Mouse (Mus musculus): ENCODE results near the gene Fcho2. TPM values are rescaled to one million over a fixed set of nuclear protein-coding genes. Genes with fewer than 3 reads are reported as not detected.

Fcho2 gene
- polyA plus RNA-seq, 1 experiment from 2014 or later = 26.9 TPM

DNA sequence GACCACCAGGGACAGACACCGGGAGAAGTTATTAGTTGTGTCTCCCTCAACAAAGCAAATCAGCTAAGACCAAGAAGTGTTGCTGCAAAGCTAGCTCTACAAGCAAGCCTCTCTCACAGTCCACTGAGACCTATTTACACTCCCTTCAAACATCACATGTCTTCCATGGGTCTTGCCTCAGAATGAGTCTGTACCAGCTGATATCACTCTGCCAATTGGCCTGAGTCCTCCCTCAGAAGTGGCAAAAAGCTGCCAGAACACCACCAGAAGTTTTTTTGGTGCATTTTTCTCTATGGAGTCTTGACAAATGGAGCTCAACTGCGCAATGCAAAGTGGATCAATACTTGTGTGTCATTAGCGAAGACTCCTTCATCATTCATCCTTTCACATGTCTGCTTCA is 19.7 kb downstream of the Fcho2 start:
- WGBS = 92% methylated on average over 3 of the region's 3 CpGs
- H3K36me3 ChIP-seq = peaks cover 56% of the 10 kb centered on the region
- DNase-seq (ENCODE audit: low spot score) = no peak
- H3K4me1 ChIP-seq = no peaks in the 10 kb centered on the region
- H3K9me3 ChIP-seq (replicated peaks) = 0 out of 2 replicates have a peak, but pooled peaks cover 4% of the 10 kb centered on the region
- H3K27ac ChIP-seq (replicated peaks) = no peak overlapping the region
- no peaks in the 10 kb centered on the region for H3K27me3 ChIP-seq (ENCODE audit: low read depth, poor library complexity, severe bottlenecking)
- no peak overlapping the region for H3K4me3 ChIP-seq

GRCm38 (mm10) chr13:98792864-98793263 is 22.4 kb downstream of the Fcho2 start:
- WGBS = 95% methylated on average over 1 of the region's 1 CpGs
- H3K27ac ChIP-seq (replicated peaks) = no peak overlapping the region
- H3K36me3 ChIP-seq = peaks cover 57% of the 10 kb centered on the region
- H3K4me3 ChIP-seq = no peak overlapping the region
- no peak for DNase-seq (ENCODE audit: low spot score)
- H3K27me3 ChIP-seq (ENCODE audit: low read depth, poor library complexity, severe bottlenecking) = no peaks in the 10 kb centered on the region
- H3K4me1 ChIP-seq = no peaks in the 10 kb centered on the region
- no peaks in the 10 kb centered on the region for H3K9me3 ChIP-seq (replicated peaks)

DNA sequence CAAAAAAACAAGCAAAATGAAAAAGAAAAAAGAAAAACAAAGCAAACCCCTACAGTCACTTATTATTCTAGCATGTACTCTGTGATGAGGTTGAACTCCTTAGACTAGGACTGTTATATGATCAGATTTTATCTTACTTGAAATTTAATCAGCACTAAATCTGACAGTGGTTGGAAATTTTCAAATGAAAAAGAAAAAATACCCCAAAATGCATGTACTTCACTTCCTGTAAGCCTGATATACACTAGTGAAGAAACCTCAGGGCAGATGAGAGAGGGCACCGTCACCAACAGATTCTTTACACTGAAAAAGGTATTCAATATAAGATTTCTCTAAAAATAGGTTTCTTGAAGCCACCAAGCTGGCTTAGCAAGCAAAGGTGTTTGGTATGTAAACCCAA is 23.6 kb downstream of the Fcho2 start:
- Histone ChIP-seq H3K27ac (replicated peaks) (no peak overlapping the region), H3K4me3 (no peak overlapping the region), H3K9me3 (replicated peaks) (no peaks in the 10 kb centered on the region), H3K27me3 (ENCODE audit: low read depth, poor library complexity, severe bottlenecking) (no peaks in the 10 kb centered on the region), H3K36me3 (peaks cover 57% of the 10 kb centered on the region), H3K4me1 (no peaks in the 10 kb centered on the region)
- 98% methylated on average over 1 of the region's 1 CpGs for WGBS
- no peak for DNase-seq (ENCODE audit: low spot score)

GRCm38 (mm10) chr13:98786970-98787685 is 28.1 kb downstream of the Fcho2 start:
- no peaks in the 10 kb centered on the region for H3K4me1 ChIP-seq

DNA sequence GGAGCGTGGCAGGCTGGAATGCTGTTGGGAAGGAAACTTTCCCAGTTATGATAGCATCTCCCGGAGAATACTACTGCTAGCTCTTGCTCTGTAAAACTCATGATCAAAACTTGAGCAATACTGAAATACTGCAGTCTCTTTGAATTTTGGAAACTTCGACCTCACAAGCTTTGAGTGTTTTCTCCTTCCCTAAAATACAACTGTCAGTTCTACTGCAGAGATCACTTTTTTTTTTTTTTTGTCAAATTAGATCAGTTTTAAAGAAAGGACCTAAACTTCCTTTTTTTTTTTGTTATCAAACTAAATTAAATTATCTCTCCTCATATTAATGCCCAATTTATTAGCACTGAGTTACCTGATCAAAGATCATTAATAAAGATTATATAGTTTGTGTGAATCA is 37.3 kb downstream of the Fcho2 start:
- no peaks in the 10 kb centered on the region for H3K27me3 ChIP-seq (ENCODE audit: low read depth, poor library complexity, severe bottlenecking)
- WGBS = 91% methylated on average over 3 of the region's 3 CpGs
- H3K27ac ChIP-seq (replicated peaks) = no peak overlapping the region
- H3K4me3 ChIP-seq = no peak overlapping the region
- H3K36me3 ChIP-seq = peaks cover 66% of the 10 kb centered on the region
- no peak for DNase-seq (ENCODE audit: low spot score)
- no peaks in the 10 kb centered on the region for H3K9me3 ChIP-seq (replicated peaks)
- no peaks in the 10 kb centered on the region for H3K4me1 ChIP-seq

More at GRCm38 (mm10) chr13:98786970-98787685, 28.1 kb downstream of the Fcho2 start:
- Histone ChIP-seq H3K4me3 (no peak overlapping the region), H3K27me3 (ENCODE audit: low read depth, poor library complexity, severe bottlenecking) (no peaks in the 10 kb centered on the region), H3K9me3 (replicated peaks) (no peaks in the 10 kb centered on the region), H3K27ac (replicated peaks) (no peak overlapping the region), H3K36me3 (peaks cover 61% of the 10 kb centered on the region)
- no peak for DNase-seq (ENCODE audit: low spot score)
- 95% methylated on average over 5 of the region's 5 CpGs for WGBS

DNA sequence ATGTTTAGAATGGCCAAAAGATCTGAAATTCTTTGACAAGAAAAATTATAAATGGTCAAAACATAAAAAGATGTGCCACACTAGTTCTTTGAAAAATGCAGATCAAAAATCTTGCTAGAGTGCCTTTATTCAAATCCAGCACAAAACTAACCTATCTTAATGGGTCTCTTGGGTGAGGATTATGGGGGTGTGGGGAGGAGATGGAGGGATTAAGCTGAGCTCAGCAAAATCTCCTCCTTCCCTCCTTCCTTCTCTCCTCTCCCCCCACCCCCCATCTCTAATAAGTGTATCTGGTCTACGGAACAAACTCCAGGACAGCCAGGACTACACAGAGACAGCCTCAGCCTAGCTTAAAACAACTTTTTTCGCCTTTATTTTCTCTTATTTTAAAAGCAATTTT is 43.8 kb downstream of the Fcho2 start:
- DNase-seq (ENCODE audit: low spot score) = no peak
- Histone ChIP-seq H3K9me3 (replicated peaks) (no peaks in the 10 kb centered on the region), H3K36me3 (peaks cover 26% of the 10 kb centered on the region), H3K4me3 (no peak overlapping the region), H3K4me1 (no peaks in the 10 kb centered on the region), H3K27ac (replicated peaks) (no peak overlapping the region), H3K27me3 (ENCODE audit: low read depth, poor library complexity, severe bottlenecking) (no peaks in the 10 kb centered on the region)
- WGBS = 89% methylated on average over 2 of the region's 2 CpGs

DNA sequence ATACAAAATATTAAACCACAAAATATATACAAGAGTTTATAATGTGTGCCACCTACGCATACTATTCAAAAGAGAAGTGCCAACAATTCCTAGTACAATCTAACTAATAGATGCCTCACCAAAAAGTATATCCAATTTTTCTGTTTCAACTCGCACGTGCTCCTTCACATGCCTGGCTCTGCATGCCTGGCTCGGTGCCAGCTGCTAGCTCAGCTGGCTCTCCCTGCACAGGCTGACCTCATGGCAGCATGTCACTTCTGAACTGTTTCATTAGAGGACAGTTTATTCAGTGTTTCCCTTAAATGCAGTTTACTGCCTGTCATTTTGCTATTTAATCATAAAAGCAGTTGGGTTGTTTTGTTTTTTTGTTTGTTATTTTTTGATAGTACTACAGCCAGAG is 46.9 kb downstream of the Fcho2 start:
- WGBS = 91% methylated on average over 4 of the region's 4 CpGs
- no peaks in the 10 kb centered on the region for H3K4me1 ChIP-seq
- peaks cover 5% of the 10 kb centered on the region for H3K36me3 ChIP-seq
- no peaks in the 10 kb centered on the region for H3K9me3 ChIP-seq (replicated peaks)
- H3K4me3 ChIP-seq = no peak overlapping the region
- H3K27ac ChIP-seq (replicated peaks) = no peak overlapping the region
- H3K27me3 ChIP-seq (ENCODE audit: low read depth, poor library complexity, severe bottlenecking) = no peaks in the 10 kb centered on the region
- DNase-seq (ENCODE audit: low spot score) = no peak

- Histone ChIP-seq H3K36me3 (peaks cover 17% of the 10 kb centered on the region), H3K4me1 (no peaks in the 10 kb centered on the region), H3K9me3 (replicated peaks) (no peaks in the 10 kb centered on the region), H3K27ac (replicated peaks) (no peak overlapping the region), H3K4me3 (no peak overlapping the region), H3K27me3 (ENCODE audit: low read depth, poor library complexity, severe bottlenecking) (no peaks in the 10 kb centered on the region)
- no peak for DNase-seq (ENCODE audit: low spot score)
Observed at GRCm38 (mm10) chr13:98761771-98762170, 53.5 kb downstream of the Fcho2 start.

- Histone ChIP-seq H3K27ac (replicated peaks) (no peak overlapping the region), H3K9me3 (replicated peaks) (no peaks in the 10 kb centered on the region), H3K4me1 (no peaks in the 10 kb centered on the region), H3K27me3 (ENCODE audit: low read depth, poor library complexity, severe bottlenecking) (no peaks in the 10 kb centered on the region), H3K36me3 (peaks cover 22% of the 10 kb centered on the region), H3K4me3 (no peak overlapping the region)
- no peak for DNase-seq (ENCODE audit: low spot score)
- 86% methylated on average over 1 of the region's 1 CpGs for WGBS
Observed at GRCm38 (mm10) chr13:98755886-98756285, 59.4 kb downstream of the Fcho2 start.

GRCm38 (mm10) chr13:98744679-98745078 is 70.6 kb downstream of the Fcho2 start:
- H3K9me3 ChIP-seq (replicated peaks) = no peaks in the 10 kb centered on the region
- WGBS = 68% methylated on average over 1 of the region's 1 CpGs
- no peaks in the 10 kb centered on the region for H3K4me1 ChIP-seq
- H3K27ac ChIP-seq (replicated peaks) = no peak overlapping the region
- no peak overlapping the region for H3K4me3 ChIP-seq
- H3K27me3 ChIP-seq (ENCODE audit: low read depth, poor library complexity, severe bottlenecking) = no peaks in the 10 kb centered on the region
- H3K36me3 ChIP-seq = peaks cover 63% of the 10 kb centered on the region
- DNase-seq (ENCODE audit: low spot score) = no peak

DNA sequence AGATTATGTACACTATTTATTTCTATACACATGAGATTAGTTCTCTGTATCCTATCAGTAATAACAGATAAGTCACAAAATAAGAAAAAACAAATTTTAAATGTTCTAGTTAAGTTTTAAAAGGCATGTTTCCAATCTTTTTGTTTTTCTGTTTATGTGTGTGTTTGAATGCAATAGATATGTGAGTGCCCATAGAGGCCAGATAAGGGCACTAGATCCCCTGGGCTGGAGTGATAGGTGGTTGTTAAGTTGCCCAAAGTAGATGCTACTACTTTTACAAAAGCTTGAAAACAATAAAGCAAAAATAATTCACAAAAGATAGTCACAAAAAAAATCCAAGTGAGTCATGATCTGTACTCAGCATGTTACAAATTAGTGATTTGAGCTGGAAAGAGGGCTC is 71.4 kb downstream of the Fcho2 start:
- H3K9me3 ChIP-seq (replicated peaks) = no peaks in the 10 kb centered on the region
- H3K4me1 ChIP-seq = no peaks in the 10 kb centered on the region
- no peak for DNase-seq (ENCODE audit: low spot score)
- H3K27ac ChIP-seq (replicated peaks) = no peak overlapping the region
- no peak overlapping the region for H3K4me3 ChIP-seq
- no peaks in the 10 kb centered on the region for H3K27me3 ChIP-seq (ENCODE audit: low read depth, poor library complexity, severe bottlenecking)
- peaks cover 64% of the 10 kb centered on the region for H3K36me3 ChIP-seq

GRCm38 (mm10) chr13:98743214-98743613 is 72.0 kb downstream of the Fcho2 start:
- Histone ChIP-seq H3K4me1 (no peaks in the 10 kb centered on the region), H3K36me3 (peaks cover 64% of the 10 kb centered on the region), H3K27ac (replicated peaks) (no peak overlapping the region), H3K9me3 (replicated peaks) (no peaks in the 10 kb centered on the region), H3K4me3 (no peak overlapping the region), H3K27me3 (ENCODE audit: low read depth, poor library complexity, severe bottlenecking) (no peaks in the 10 kb centered on the region)
- DNase-seq (ENCODE audit: low spot score) = no peak
- 90% methylated on average over 6 of the region's 6 CpGs for WGBS

DNA sequence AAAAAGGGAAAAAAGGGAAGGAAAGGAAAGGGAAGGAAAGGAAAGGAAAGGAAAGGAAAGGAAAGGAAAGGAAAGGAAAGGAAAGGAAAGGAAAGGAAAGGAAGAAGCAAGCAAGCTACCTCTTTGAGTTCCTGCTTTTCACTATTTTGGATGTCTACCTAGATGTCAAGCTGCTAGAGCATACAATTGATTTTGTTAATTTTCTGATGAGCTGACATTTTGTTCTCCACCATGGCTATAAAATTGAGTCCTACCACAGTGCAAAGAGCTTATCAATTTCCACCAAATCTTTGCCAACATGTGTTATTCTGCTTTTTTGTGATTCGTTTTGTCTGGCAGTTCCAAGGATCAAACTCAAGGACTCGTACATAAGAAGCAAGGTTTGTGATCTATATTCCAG is 77.0 kb downstream of the Fcho2 start:
- 92% methylated on average over 2 of the region's 2 CpGs for WGBS

GRCm38 (mm10) chr13:98733292-98733691 is 82.0 kb downstream of the Fcho2 start:
- Histone ChIP-seq H3K4me3 (no peak overlapping the region), H3K9me3 (replicated peaks) (no peaks in the 10 kb centered on the region), H3K36me3 (peaks cover 61% of the 10 kb centered on the region), H3K4me1 (0 out of 2 replicates have a peak, but pooled peaks cover 2% of the 10 kb centered on the region), H3K27ac (replicated peaks) (no peak overlapping the region), H3K27me3 (ENCODE audit: low read depth, poor library complexity, severe bottlenecking) (no peaks in the 10 kb centered on the region)
- WGBS = 81% methylated on average over 3 of the region's 3 CpGs
- DNase-seq (ENCODE audit: low spot score) = no peak

More for the DNA sequence above, 77.0 kb downstream of the Fcho2 start:
- no peak overlapping the region for H3K4me3 ChIP-seq
- H3K27me3 ChIP-seq (ENCODE audit: low read depth, poor library complexity, severe bottlenecking) = no peaks in the 10 kb centered on the region
- no peaks in the 10 kb centered on the region for H3K4me1 ChIP-seq
- H3K36me3 ChIP-seq = peaks cover 41% of the 10 kb centered on the region
- DNase-seq (ENCODE audit: low spot score) = no peak
- no peaks in the 10 kb centered on the region for H3K9me3 ChIP-seq (replicated peaks)
- H3K27ac ChIP-seq (replicated peaks) = no peak overlapping the region

Data from midbrain, embryonic 10.5 days (tissue).